Mouse (Mus musculus) small intestine, adult 2 months (tissue): ENCODE measurements around the gene Smad5.

Experiments used
- CTCF ChIP-seq: fragments of 200-500 bp; IDR thresholded peaks from 2 replicates; pipeline ENCODE4 v1.5.1; 2012; ENCODE audit warnings: low read depth, mild to moderate bottlenecking, control low read depth, inconsistent platforms, low read length, moderate library complexity, mixed read lengths; ENCODE audit not compliant: insufficient replicate concordance, insufficient read length; ENCODE audit errors: extremely low read depth
- POLR2A ChIP-seq: fragments of 200-500 bp; IDR thresholded peaks from 2 replicates; pipeline ENCODE4 v1.6.1; 2012; ENCODE audit warnings: low read depth, mild to moderate bottlenecking, control low read depth, inconsistent platforms, low read length, moderate library complexity

DNA sequence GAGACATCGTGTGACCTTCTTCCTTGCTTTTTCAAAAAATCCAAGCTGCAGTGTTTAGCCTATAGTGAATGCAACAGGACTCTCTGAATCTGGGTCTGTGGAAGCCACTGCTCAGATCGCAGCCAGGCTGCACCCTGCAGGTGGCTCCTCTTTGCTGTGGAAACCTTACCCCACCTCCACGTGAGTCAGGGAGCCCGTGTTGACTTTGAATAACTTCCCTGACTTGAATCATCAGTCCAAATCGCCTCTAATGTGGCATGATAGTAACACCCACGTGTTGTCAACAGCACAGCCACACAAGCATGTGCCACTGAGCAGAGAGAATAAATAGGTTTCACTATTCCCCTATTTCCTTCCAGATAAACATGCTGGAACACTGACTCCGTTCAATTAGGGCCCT, 10.8 kb upstream of the Smad5 start:
- TF ChIP-seq CTCF = no peak
- no peak for TF ChIP-seq POLR2A
